Mouse (Mus musculus): ENCODE results near the gene Trp53rkb.
A peak's percentile ranks its signal among the peaks of the same experiment; 100 is the strongest.

The Trp53rkb gene

DNA sequence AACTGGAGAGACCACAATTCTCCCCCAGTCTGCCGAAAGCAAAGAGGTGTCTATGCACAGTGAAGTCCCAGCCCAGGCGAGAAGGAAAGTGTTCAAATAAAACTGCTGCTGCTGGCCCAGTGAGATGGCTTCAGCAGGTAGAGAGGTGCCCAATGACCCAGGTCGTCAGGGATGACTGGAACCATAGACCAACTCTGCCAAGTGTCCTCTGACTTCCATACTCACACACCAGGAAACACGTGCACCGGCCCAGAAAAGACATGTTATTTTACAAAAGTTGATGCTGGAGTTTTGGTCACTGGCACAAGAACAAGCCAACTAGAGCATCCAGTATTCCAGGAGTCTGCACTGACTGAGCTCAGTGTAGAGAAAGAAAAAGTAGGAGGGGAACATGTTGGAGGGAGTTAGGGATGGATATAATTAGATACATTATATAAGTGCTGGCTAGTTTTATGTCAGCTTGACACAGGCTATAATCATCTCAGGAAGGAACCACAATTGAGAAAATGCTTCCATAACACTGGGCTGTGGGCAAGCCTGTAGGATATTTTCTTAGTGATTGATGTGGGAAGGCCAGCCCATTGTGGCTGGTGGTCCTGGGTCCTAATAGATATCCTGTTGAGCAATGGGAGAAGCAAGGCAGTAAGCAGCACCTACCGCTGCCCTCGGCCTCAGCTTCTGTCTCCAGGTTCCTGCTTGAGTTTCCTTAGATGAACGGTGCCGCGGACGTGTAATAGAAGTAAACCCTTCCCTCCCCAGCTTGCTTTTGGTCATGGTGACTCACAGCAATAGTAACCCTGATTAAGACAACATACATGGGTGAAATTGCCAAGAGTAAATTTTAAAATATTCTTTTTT, 7.5 kb downstream of the Trp53rkb start:
- no peak for DNase-seq (ENCODE audit: low spot score)

GRCm38 (mm10) chr2:166800473-166800857, 8.1 kb downstream of the Trp53rkb start:
- no peak for DNase-seq (ENCODE audit: low spot score)

GRCm38 (mm10) chr2:166801436-166801835, 9.1 kb downstream of the Trp53rkb start:
- no peak for DNase-seq (ENCODE audit: low spot score)

DNA sequence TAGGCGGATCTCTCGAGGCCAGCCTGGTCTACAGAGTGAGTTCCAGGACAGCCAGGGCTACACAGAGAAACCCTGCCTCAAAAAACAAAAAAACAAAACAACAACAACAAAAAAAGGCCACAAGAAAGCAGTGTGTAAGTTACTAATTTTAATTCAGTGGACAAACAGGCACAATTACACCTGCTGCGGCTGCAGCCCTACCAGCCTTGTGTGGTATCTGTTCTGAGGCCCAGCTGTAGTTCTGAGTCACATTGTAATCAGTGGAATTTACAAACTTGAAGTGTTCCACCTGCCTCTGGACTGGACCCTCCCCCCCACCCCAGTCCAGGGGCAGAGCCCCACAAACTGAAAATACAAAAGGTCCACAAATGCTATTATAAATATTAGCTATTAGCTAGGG, 11.0 kb downstream of the Trp53rkb start:
- DNase-seq (ENCODE audit: low spot score): no peak

- peak; percentile 85 for DNase-seq (ENCODE audit: low spot score)
Measured at GRCm38 (mm10) chr2:166805250-166806172, 13.2 kb downstream of the Trp53rkb start, which contains the start of gene Arfgef2. Gene Arfgef2, plus strand, starts transcription at chr2:166805588.

GRCm38 (mm10) chr2:166806173-166806705, 13.9 kb downstream of the Trp53rkb start:
- DNase-seq (ENCODE audit: low spot score): no peak

DNA sequence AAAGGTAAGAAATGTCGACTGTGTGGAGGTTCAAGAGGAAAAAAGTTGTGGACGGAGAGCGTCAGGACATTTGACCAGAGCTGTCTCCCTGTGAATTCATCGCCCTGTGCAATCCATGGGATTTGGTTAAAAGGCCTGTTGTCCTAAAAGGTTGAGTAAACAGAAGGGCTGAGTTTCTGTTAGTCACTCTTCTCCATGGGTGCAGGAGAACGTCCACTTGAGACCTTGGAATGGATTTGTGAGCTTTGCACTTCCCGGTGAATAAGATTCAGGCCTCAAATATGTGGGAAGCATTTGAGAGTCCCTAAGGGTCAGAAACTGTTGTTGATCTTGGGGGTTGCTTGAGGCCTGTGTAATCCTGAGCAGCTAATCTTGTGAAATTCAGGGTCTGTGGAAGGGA, 14.5 kb downstream of the Trp53rkb start:
- no peak for DNase-seq (ENCODE audit: low spot score)

- no peak for DNase-seq (ENCODE audit: low spot score)
Measured at GRCm38 (mm10) chr2:166809499-166809898, 17.2 kb downstream of the Trp53rkb start.

DNA sequence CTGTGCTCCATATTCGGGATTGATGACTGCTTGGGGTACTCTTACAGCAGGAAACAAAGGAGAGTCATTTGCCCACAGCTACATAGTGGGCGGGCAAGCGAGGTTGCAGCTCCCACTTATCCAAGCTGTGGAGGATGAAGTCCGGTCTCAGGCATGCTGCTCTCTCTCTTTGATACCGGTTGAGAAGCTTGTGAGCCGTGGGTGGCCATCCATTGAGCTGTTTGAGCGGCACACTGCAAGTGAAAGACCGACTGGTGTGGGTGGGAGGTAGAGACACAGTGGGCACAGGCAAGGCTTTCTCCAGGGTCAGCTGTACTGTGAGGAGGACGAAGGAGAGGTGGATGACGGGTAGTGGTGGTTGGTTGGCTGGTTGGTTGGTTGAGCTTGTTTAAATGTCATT, 18.5 kb downstream of the Trp53rkb start:
- no peak for DNase-seq (ENCODE audit: low spot score)

- no peak for DNase-seq (ENCODE audit: low spot score)
Measured at GRCm38 (mm10) chr2:166818463-166819143, 26.3 kb downstream of the Trp53rkb start.

DNA sequence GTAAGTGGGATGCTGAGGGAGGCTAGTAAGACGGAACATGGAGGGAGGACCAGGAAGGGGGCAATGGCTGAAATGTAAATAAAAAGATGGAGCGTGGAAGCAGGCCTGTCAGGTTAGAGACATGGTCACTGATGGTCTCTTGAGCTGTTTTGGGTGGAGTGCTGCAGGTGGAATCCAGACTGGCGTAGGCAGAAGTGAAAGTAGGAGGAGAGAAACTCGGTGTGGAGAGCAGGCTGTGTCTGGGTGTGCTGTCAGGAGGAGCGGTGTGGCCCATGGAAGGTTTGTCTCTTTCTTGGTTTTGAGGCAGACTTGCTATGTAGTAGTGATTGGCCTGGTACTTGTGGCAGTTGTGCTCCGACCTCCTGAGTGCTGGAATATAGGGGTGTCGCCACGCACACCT, 27.5 kb downstream of the Trp53rkb start:
- DNase-seq (ENCODE audit: low spot score): no peak

DNA sequence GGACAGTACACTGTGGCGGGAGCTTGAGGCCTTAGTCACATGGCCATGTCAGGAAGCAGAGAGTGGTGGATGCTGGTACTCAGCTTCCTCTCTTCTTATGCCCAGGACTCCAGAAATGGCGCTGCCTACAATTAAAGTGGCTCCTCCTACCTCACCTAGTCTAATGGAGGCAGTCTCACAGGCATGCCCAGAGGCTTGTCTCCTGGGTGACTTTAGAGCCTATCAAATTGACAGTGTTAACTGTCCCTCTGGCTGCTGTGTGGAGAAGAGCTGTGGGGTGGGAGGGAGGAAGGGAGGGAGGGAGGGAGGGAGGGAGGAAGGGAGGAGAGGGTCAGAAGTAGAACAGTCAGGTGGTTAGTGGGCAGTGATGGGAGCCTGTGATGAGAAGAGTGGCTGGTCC, 28.5 kb downstream of the Trp53rkb start:
- no peak for DNase-seq (ENCODE audit: low spot score)

DNA sequence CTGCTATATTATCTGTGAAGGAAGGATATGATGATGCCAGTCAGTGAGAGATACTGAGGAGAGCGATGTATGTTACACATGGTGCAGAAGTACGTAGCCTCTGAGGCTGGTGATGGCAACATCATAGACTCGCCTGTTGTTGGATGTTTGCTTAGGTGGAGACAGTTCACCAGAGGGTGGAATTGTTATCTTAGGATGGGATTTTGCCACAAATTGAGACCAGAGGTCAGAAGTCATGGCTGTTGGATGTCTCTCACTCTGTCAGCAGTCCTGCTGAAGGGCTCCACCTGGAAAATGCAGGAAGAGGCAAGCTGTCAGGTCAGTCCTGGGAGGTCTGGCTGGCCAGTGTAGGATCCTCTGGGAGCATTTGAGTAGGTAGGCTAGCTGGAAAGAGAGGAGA, 29.1 kb downstream of the Trp53rkb start:
- DNase-seq (ENCODE audit: low spot score): no peak

DNA sequence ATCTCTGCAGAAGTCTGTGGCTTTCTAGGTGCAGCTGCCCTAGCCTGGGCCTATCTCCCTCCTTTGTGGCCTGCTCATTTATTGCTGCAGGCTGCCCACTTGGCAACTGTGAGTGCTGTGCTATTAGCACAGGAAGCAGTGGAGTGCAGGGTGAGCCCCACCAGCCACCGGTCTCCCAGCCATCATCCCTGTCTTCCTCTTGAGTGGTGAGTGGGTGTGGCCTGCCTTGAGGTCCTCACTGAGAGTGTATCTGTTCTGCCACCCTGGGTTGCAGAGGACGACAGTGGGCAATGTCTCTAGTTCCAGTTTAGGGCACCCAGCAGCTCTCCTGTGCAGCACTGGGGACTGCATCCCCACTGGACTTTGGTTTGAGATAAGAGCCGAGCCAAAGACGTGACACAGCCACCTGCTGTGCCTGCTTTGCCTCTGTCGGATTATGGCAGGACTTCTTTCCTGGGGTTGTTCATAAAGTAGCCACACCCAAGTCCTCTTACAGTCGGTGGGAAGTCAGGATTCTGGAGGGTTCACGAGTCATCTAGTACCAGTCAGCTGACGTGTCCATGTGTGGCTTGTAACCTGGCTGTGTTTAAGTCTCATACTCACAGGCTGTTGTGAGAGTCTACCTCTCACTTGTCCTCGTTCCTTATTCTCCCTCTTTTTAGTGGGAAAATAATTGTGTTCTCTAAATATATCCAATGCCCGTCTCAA, 29.9 kb downstream of the Trp53rkb start:
- no peak for DNase-seq (ENCODE audit: low spot score)

- no peak for DNase-seq (ENCODE audit: low spot score)
Measured at GRCm38 (mm10) chr2:166822901-166823300, 30.6 kb downstream of the Trp53rkb start.

DNA sequence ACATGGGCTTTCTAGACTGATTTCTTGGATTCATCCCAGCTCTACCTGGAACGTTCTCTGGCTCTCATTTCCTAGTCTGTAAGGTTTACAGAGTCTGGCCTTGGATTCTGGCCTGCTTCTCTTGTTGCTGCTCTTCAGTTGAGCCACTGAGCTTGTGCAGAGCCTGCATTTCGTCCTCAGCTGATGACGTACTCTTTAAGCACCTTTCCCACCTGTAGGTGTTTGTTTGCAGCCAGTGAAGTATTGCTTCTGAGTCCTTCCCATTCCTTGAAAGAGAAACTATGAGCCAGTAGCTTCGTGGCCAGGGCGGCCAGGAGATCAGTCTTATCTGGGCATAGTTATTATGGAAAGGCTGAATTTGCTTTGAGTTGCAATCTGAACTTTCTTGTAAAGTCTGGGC, 32.1 kb downstream of the Trp53rkb start:
- DNase-seq (ENCODE audit: low spot score): no peak

DNA sequence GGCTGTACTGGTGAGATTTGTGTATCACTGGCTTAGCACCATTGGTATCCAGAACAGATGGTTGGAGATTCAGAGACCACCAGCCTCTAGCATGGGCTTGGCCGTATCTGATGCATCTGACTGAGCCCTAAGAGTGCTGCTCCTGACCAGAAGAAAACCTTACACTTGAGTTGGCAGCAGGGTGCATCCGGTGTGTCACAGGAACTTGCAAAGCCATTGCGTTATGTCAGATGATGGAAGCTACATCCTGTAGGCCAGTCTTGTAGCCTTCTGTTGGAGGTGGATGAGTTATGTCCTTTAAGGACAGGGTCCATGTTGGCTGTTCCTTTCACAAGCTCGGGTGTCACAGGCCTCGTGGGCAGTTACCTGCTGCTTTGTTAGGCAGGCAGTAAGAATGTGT, 32.7 kb downstream of the Trp53rkb start:
- no peak for DNase-seq (ENCODE audit: low spot score)

- no peak for DNase-seq (ENCODE audit: low spot score)
Measured at GRCm38 (mm10) chr2:166826491-166827224, 34.3 kb downstream of the Trp53rkb start.

DNA sequence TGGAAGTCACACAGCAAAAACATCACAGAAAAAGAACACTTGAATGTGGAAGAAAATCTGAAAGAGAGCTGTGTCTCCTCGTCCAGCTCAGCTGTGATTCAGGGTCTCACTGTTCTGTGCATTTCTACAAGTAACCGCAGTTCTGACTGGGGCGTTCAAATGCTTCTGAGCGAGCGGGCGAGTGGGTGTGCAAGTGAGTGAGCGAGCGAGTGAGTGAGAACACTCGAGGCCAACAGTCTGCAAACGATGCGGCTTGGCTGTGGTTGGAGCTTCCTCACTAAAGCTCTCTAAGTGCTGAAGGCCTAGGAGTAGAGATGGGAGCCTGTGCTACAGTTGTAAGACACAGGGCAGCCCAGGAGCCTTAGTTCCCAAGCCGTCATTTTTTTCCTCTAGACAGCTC, 36.0 kb downstream of the Trp53rkb start:
- DNase-seq (ENCODE audit: low spot score): no peak

- DNase-seq (ENCODE audit: low spot score): no peak
Measured at GRCm38 (mm10) chr2:166830350-166830749, 38.0 kb downstream of the Trp53rkb start.

DNA sequence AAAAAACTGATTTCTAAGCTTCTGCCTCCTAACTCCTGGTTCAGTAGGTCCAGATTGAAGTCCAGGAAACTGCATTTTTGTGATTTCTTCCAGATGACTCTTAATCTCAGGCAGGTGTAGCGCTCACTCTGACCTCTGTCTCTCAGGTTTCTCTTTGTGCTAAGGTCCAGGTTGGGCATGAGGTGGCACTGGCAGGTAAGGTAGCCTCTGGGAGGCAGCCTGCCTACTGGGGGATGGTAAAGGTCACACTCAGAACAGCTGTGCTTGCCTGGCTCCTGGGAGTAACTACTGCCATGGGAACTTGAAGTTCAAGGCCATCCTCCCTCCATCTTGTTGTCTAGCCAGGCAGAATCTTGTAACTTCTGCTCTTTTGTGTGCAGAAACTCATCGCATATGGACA, 41.8 kb downstream of the Trp53rkb start:
- no peak for DNase-seq (ENCODE audit: low spot score)

Measured in left cerebral cortex, adult 11 months (tissue).